Mouse (Mus musculus): Measurements from ENCODE around the gene Impad1. TPM values are rescaled to one million over a fixed set of nuclear protein-coding genes. Genes with fewer than 3 reads are reported as not detected.

Impad1 gene
- total RNA-seq (2023), result 1 to 10 TPM; 7.3 to 8.2 TPM

GRCm38 (mm10) chr4:4792992-4793834, at the start of gene Impad1:
TSS of gene Impad1 (minus strand) at chr4:4793355.

